Mouse (Mus musculus) bone marrow macrophage, adult 2 months (primary cell): Measurements from ENCODE around the gene Tbc1d14.

Experiments
- CTCF ChIP-seq: IDR thresholded peaks from 2 replicates; pipeline ENCODE4 v1.5.1; 2012; ENCODE audit warnings: low read depth, mild to moderate bottlenecking, low read length, moderate library complexity
- POLR2A ChIP-seq: IDR thresholded peaks from 2 replicates; pipeline ENCODE4 v1.6.1; 2012; ENCODE audit warnings: mild to moderate bottlenecking, low read depth, low read length, borderline replicate concordance

- no peak for TF ChIP-seq POLR2A
- TF ChIP-seq CTCF: no peak
These were observed 152.3 kb downstream of the Tbc1d14 start for GRCm38 (mm10) chr5:36440741-36441140.
